Mouse (Mus musculus) adrenal gland, adult 18-20 months (tissue): ENCODE data around the gene Nckap5l. TPM values are rescaled to one million over a fixed set of nuclear protein-coding genes. Genes with fewer than 3 reads are reported as not detected.

ENCODE experiments used
- DNase-seq, 2 experiments: peaks; one replicate each; pipeline ENCODE4 v3.0.0; 2021 to 2022; ENCODE audit warnings: low spot score in 2 of 2
- total RNA-seq, 2 experiments: library from RNA; stranded (reverse); gene quantifications; 1 replicate in 1 of 2; 2 replicates in 1 of 2; pipeline ENCODE4 v1.2.3; 2021

Gene Nckap5l
- total RNA-seq, 2 experiments from 2014 or later = 14.1 to 18.7 TPM

GRCm38 (mm10) chr15:99433081-99433718, 24.3 kb downstream of the Nckap5l start:
- no peak for DNase-seq

GRCm38 (mm10) chr15:99431967-99432366, 25.6 kb downstream of the Nckap5l start:
- no peak for DNase-seq

- DNase-seq = no peak
Measured at GRCm38 (mm10) chr15:99431504-99431903, 26.0 kb downstream of the Nckap5l start.

GRCm38 (mm10) chr15:99431063-99431462, 26.5 kb downstream of the Nckap5l start:
- DNase-seq = no peak

- DNase-seq = no peak
Measured at GRCm38 (mm10) chr15:99430394-99430793, 27.2 kb downstream of the Nckap5l start.

- DNase-seq = no peak
Measured at GRCm38 (mm10) chr15:99423884-99424283, 33.7 kb downstream of the Nckap5l start.

- DNase-seq = no peak
Measured at GRCm38 (mm10) chr15:99423131-99423530, 34.4 kb downstream of the Nckap5l start.

GRCm38 (mm10) chr15:99422551-99422950, 35.0 kb downstream of the Nckap5l start:
- DNase-seq = no peak

GRCm38 (mm10) chr15:99421676-99422075, 35.9 kb downstream of the Nckap5l start:
- DNase-seq = no peak

- DNase-seq = no peak
Measured at GRCm38 (mm10) chr15:99421152-99421551, 36.4 kb downstream of the Nckap5l start.

GRCm38 (mm10) chr15:99420521-99421014, 37.0 kb downstream of the Nckap5l start:
- DNase-seq = peak in 1 of 2 experiments; percentile 47

GRCm38 (mm10) chr15:99420101-99420500, 37.4 kb downstream of the Nckap5l start:
- DNase-seq = no peak

GRCm38 (mm10) chr15:99417692-99418271, 39.8 kb downstream of the Nckap5l start:
- no peak for DNase-seq

GRCm38 (mm10) chr15:99416957-99417356, 40.6 kb downstream of the Nckap5l start:
- no peak for DNase-seq

GRCm38 (mm10) chr15:99416348-99416882, 41.1 kb downstream of the Nckap5l start:
- peak; percentile 78 to 82 for DNase-seq

GRCm38 (mm10) chr15:99415793-99416192, 41.8 kb downstream of the Nckap5l start:
- peak; percentile 51 to 66 for DNase-seq

GRCm38 (mm10) chr15:99411747-99412146, 45.8 kb downstream of the Nckap5l start:
- DNase-seq = no peak

GRCm38 (mm10) chr15:99408845-99409244, 48.7 kb downstream of the Nckap5l start:
- no peak for DNase-seq

GRCm38 (mm10) chr15:99406986-99407570, 50.5 kb downstream of the Nckap5l start:
- no peak for DNase-seq

- no peak for DNase-seq
Measured at GRCm38 (mm10) chr15:99405150-99405549, 52.4 kb downstream of the Nckap5l start.

GRCm38 (mm10) chr15:99403159-99403889, 54.2 kb downstream of the Nckap5l start:
- no peak for DNase-seq
